18 mouse cellular contexts compared by ENCODE assay signal in the genomic region with DNA sequence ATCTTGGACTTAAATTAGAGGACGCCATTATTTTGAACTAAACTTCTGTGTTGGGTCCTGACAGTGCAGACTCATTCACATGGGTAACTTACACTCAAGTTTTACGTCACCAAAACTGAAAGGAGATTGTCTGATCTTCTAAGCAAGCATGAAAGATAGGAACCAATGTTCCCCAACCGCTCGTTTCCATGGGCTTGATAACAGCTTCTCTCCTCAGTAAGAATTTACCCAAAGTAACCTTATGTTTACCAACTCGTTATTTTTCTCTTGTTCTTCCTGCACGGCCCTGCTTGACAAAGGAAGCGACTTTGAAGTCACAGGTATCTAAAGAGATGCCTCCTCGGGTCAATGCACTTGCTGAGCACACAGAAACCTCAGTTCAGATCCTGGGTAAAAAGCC.
DNase-seq lines count a peak whose midpoint lies in the region; ATAC-seq and TF ChIP-seq lines count a peak whose summit lies in the region.
"Had no signal": no experiment of that assay in that cellular context is flagged by ENCODE, and none has a peak within 500 bp of the region (broad histone marks: within the 10 kb centered on the region; RNA-seq: fewer than 3 reads in every experiment).

No protein-coding gene starts in this region.

- TF ChIP-seq POLR2A in ES-Bruce4 (IDR thresholded peaks at IDR 0.05; ENCODE audit: insufficient read depth, low read length) (no peak), myocyte (IDR thresholded peaks at IDR 0.05; ENCODE audit: insufficient read length, low read depth) (no peak)

- H3K9me3 ChIP-seq in ES-Bruce4 (replicated peaks; ENCODE audit: control insufficient read depth, insufficient read depth, low read length, poor library complexity, severe bottlenecking) = no peaks in the 10 kb centered on the region
- H3K9me3 ChIP-seq in forebrain, embryonic 12.5 days = no peaks in the 10 kb centered on the region
- H3K9me3 ChIP-seq: embryonic facial prominence, embryonic 12.5 days; heart, embryonic 13.5 days had no signal

- no peaks in the 10 kb centered on the region for H3K36me3 ChIP-seq in ES-Bruce4 (ENCODE audit: control insufficient read depth, insufficient read depth, low read length, poor library complexity, severe bottlenecking)
- H3K36me3 ChIP-seq in myocyte (ENCODE audit: control insufficient read depth, insufficient read depth) = no peaks in the 10 kb centered on the region
- H3K36me3 ChIP-seq in forebrain, embryonic 12.5 days (replicated peaks) = no peaks in the 10 kb centered on the region
- H3K36me3 ChIP-seq: embryonic facial prominence, embryonic 12.5 days; heart, embryonic 13.5 days; hindbrain, embryonic 15.5 days had no signal

- H3K4me3 ChIP-seq in ES-Bruce4 (ENCODE audit: low read depth, low read length) (no peak overlapping the region), myocyte (no peak overlapping the region)
- H3K4me3 ChIP-seq in forebrain, embryonic 12.5 days (replicated peaks) = no peak overlapping the region
- H3K4me3 ChIP-seq: embryonic facial prominence, embryonic 12.5 days; heart, embryonic 13.5 days; hindbrain, embryonic 15.5 days had no signal

- ATAC-seq in forebrain, embryonic 12.5 days (ENCODE audit: low FRiP score) = no peak
- no peak for ATAC-seq in monocyte, adult 5-6 weeks (replicated peaks; ENCODE audit: insufficient number of reproducible peaks, low FRiP score, low TSS enrichment, poor library complexity, severe bottlenecking)
- ATAC-seq: forebrain, embryonic 16.5 days; inflammation-experienced regulatory T-cells, adult 6 months had no signal

- peak overlapping the region; percentile 91 for H3K27ac ChIP-seq in ES-Bruce4 (ENCODE audit: insufficient read depth, low read length)
- no peak overlapping the region for H3K27ac ChIP-seq in forebrain, embryonic 12.5 days
- H3K27ac ChIP-seq: embryonic facial prominence, embryonic 12.5 days; heart, embryonic 13.5 days; hindbrain, embryonic 15.5 days had no signal

- H3K4me1 ChIP-seq in ES-Bruce4 (ENCODE audit: control insufficient read depth, insufficient read depth, low read length) = peaks cover 14% of the 10 kb centered on the region
- H3K4me1 ChIP-seq in forebrain, embryonic 12.5 days = peaks cover 13% of the 10 kb centered on the region
- H3K4me1 ChIP-seq: hindbrain, embryonic 15.5 days had no signal

- peak overlapping the region; percentile 58 for H3K4me2 ChIP-seq in myocyte (ENCODE audit: low read depth)
- H3K4me2 ChIP-seq in forebrain, embryonic 12.5 days = no peak overlapping the region
- H3K4me2 ChIP-seq: embryonic facial prominence, embryonic 12.5 days; heart, embryonic 13.5 days; hindbrain, embryonic 15.5 days had no signal

- DNase-seq in thymus, postnatal 25 days = peak; percentile 24
- no peak for DNase-seq in thymus, postnatal 10 days (ENCODE audit: low spot score in 2 of 2)
- DNase-seq in heart, adult 11 months = no peak
- DNase-seq: adrenal gland, postnatal 10 days; cerebellum, adult 11 months; cerebellum, adult 8-10 months; cerebellum, postnatal 14 days; gastrocnemius, postnatal 10 days; heart, postnatal 36 days had no signal

- H3K79me2 ChIP-seq in myocyte (ENCODE audit: control insufficient read depth, insufficient read depth) = no peaks in the 10 kb centered on the region

- no peaks in the 10 kb centered on the region for H3K27me3 ChIP-seq in ES-Bruce4 (ENCODE audit: control insufficient read depth, insufficient read depth, low read length, poor library complexity, severe bottlenecking)
- no peaks in the 10 kb centered on the region for H3K27me3 ChIP-seq in myocyte (ENCODE audit: control insufficient read depth, insufficient read depth, insufficient read length)
- H3K27me3 ChIP-seq in forebrain, embryonic 12.5 days = 0 out of 2 replicates have a peak, but pooled peaks cover 4% of the 10 kb centered on the region
- H3K27me3 ChIP-seq: embryonic facial prominence, embryonic 12.5 days; hindbrain, embryonic 15.5 days had no signal

- TF ChIP-seq EP300 in ES-Bruce4 (IDR thresholded peaks at IDR 0.05; ENCODE audit: insufficient read depth, low read depth, low read length) = no peak

- no peak overlapping the region for H3K9ac ChIP-seq in ES-Bruce4 (ENCODE audit: low read depth, poor library complexity, severe bottlenecking)
- no peak overlapping the region for H3K9ac ChIP-seq in forebrain, embryonic 12.5 days
- H3K9ac ChIP-seq: embryonic facial prominence, embryonic 12.5 days; heart, embryonic 13.5 days; hindbrain, embryonic 15.5 days had no signal

- no peak for TF ChIP-seq CTCF in ES-Bruce4 (IDR thresholded peaks at IDR 0.05; ENCODE audit: low read depth, low read length)

- 73% methylated on average over 8 of the region's 8 CpGs for WGBS in forebrain, embryonic 12.5 days

- no peak overlapping the region for H3ac ChIP-seq in myocyte (ENCODE audit: control insufficient read depth, insufficient read length)

TF ChIP-seq in myocyte, 11 proteins besides CTCF, POLR2A, EP300 and RAD21:
- TF ChIP-seq MAX (IDR thresholded peaks at IDR 0.05; ENCODE audit: low read depth) (no peak), E2F4 (IDR thresholded peaks at IDR 0.05; ENCODE audit: insufficient read depth) (no peak)
